Mouse (Mus musculus): Measurements from ENCODE around the gene Fgf12.

Fgf12 gene

DNA sequence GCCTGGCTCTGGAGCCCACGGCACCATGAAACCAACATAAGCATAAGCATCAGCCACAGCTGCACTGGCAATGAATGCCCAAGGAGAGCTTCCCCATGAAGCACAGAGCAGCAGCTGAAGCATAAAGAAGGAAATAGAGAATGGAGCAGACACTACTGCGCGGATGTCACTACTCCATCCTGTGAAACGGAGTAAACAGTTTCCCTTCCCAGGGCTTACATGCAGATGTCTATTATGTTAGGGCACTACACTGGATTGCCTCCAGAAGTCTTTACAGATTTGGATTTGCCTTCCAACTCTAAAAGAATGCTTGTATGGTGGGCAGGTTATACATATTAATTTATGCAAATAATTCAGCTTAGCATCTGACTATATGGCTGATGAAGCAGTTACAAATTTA lies 441.2 kb downstream of the Fgf12 start:
- no peak for DNase-seq (ENCODE audit: low spot score)

DNA sequence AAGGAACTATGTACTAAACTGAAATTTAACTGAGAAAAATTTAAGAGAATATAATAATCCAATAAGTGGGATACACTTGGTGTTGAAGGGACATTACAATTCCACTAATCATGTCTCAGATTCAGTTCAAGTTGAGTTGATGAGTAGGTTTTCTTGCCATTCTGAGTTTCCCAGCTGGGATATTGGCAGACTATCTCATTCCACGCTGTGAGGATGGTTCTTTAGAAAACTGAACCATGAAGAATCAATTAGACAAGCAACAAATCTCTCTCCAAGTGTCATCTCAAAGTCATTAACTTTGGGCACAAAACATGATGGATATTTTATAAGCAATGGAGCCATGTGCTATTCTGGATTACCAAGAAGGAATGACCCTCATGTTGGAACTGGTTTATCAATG lies 449.0 kb downstream of the Fgf12 start:
- DNase-seq (ENCODE audit: low spot score) = no peak

DNA sequence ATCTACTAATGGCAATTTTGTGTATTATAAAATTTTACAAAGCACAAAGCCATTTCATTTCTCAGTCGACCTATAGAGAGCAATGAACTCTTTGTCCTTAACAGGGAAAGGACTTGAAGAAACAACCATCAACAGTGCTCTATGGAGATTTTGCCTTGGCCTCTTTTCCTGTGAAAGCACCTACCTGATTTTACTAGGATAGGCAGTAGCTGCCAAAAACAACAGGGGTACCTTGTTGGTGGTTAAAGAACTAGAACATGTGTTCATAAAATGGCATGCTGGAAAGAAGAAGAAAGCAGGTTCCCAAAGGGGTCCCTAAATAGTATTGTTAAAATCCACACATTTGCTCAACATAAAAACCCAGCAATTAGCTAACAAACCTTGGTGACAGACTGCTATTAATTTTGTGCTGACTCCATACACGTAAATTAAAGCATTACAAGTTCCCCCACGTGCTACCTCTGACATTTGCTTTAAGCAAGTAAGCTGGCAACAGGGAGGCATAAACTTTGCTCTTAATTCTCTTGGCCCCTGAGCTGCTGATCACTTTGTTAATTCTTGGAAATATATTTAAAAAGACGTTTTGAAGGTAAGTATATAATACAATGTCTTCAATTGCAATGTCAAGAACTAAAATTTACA lies 463.1 kb downstream of the Fgf12 start:
- DNase-seq (ENCODE audit: low spot score) = no peak

DNA sequence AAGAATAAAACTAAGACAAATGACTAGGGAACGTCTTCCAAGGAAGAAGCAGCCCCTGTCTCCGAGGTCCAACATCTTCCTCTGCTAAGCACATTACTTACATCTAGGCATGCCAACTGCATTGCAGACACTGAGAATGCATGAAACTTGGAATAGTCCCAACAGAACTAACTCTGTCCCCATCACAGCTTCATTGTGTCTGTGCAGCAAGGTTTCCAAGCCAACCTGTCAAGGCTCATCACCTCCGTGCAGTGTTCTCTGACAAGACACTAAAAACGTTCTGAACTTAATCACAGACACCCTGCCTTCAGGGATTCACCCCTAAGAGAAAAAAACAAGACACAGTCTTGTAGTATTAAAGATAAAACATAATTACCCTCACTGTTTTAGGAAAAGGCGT lies 495.0 kb downstream of the Fgf12 start:
- no peak for DNase-seq (ENCODE audit: low spot score)

DNA sequence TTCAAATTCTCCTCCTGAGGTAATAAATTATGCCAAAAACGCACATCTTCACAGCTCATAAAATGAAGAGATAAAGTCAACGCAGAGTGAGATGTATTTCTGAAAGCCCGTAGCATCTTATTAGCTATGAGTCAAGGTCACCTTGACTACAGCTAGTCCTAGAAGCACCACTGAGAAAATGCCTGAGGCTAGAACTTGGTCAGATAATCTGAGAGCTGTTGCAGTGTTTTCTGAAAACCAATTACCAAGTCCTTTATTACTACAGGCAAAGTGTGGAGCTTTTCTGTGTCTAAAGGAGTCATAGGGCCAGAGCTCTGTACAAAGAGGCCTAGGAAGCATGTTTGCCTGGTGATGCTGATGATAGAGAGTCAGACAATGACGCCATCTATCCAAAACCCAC lies 498.6 kb downstream of the Fgf12 start:
- DNase-seq (ENCODE audit: low spot score) = no peak

DNA sequence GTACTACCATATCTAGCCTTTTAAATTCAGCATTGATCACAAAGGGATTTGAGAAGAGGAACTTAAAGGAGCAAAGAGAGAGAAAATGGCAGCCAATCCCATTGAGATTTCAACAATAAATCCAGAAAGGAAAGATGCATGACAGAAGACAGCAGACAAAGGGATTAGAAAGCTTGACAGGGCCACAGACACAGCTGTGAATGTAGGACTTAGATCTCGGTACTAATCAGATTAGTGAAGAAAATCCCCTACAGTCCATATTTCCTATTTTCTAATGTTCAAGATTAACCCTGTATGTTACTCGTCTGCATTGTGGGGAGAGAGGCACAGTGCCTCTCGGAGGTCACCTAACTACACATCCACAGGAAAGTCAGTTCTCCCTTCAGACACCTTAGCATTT lies 500.9 kb downstream of the Fgf12 start:
- no peak for DNase-seq (ENCODE audit: low spot score)

DNA sequence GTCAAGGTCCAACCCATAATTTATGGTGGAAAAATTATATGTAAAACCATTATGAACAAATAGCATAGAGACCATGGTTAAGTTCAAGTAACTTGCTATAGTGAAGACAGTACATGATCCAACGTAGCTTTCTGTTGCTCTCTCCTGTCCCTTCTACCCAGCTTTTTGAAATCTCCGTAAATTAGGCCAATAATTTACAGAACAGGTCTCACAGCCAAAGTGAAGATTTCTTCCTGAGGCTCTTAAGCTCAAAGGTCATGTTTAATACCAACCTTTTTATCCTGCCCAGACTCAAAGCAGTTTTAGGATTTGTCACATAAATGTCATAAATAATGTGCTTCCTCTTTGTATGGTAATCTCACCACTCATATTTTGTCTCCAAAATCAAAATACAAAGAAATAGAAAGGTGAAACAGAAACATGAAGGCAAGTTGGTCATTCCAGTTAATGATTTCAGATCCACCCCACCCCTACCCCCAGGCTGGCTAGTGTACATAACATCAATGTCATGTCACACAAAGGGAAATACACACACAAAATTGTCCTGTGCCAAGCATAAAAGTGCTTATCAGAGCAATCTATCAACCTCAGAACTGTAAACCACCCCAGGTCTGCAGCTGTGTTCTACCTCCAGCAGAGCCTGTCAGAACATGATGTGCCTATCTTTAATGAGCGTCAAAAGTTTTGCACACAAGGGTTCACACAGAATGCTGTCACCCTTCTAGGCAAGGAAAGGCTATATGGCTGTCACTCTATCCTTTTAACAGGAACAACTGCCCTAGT lies 509.8 kb downstream of the Fgf12 start:
- no peak for DNase-seq (ENCODE audit: low spot score)

DNA sequence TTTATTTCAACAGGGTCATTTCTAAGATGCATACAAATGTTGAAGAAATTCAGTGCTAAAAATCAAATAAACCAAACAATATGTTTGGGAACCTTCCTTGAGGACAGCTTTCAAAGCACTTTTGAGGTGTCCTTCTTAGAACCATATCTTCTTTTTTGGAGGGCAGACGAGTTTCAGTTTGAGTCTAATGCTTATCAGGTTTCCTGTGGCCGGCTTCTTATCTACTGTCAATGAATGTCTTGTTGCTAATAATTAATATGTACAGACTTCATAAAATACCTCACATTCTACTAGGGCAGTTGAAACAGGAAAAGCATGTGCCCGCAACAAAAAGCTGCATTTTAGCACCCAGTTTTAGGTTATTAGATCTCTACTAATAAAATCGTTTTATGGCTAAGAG lies 513.5 kb downstream of the Fgf12 start:
- no peak for DNase-seq (ENCODE audit: low spot score)

DNA sequence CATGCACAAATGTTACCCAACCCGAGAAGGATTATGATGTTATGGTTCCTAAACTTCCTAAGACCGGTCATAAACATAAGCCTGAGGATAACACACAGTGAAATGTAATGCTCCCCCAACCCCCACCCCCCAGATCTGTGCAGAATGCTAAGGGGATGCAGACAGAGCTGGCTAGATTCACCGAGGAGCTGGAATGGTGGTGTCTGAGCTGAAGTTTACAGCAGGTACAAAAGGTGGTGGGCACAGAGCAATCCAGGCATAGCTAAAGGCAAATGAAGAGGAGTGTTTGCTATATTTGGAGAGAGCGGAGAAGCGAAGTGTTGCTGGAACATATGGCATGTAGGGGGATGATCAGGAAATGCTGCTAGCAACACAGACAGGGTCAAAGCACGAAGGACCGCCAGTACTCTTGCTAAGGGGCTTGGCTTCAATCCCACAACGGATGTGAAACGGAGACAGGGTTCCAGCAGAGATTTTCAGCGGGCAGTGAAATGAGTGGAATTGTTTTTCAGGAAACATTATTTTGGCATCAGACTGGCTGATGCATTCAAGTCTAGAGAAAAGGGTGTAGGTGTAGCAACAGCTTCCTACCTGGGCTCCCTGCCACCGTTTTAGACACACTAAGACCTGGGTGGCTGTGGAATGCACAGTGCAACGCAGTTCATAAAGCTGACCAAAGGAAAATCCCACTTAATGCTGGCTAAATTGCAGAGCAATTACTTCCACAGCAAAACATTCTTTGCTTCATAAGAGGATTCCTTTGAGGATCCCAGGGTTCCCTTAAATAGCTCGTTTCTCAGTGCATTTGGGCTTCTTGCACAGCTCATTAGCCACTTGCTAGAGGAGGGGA lies 514.6 kb downstream of the Fgf12 start:
- DNase-seq (ENCODE audit: low spot score) = no peak

DNA sequence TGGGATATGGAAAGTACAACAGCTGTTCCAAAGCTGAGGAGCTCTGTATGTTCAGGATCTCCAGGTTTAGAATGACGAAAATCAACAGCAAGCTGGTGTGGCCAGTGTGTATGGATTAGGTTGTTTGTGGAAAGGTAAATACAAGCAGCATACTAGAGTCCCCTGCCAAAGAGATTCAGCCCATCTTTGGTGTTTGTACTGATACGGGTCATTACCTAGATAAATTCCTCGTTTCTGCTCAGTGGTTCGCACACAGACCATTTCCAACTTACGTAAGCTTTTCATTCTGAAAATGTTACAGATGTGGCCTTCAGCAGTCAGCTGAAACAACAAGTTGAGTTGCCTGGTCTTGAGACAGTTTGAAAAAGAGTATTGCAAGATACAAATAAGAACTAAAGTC lies 536.9 kb downstream of the Fgf12 start:
- DNase-seq (ENCODE audit: low spot score) = no peak

DNA sequence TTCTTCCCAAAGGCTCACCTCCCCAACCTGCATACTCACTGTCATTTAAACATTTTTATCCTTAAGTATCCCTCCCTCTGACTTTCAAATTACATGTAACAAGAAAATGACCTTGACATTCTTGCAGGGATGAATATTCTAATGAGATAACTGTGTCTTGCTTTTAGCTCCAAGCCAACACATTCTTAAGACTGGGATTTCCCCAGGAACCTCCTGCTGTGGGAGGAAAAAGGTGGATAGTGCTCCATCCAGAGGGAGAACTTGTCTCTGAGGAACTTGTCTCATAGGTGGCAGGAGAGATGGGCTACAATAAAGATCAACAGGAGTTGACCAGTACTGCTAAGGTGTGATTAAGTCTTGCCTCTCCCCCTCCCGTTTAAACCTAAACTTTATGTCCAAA lies 540.5 kb downstream of the Fgf12 start:
- DNase-seq (ENCODE audit: low spot score) = no peak

DNA sequence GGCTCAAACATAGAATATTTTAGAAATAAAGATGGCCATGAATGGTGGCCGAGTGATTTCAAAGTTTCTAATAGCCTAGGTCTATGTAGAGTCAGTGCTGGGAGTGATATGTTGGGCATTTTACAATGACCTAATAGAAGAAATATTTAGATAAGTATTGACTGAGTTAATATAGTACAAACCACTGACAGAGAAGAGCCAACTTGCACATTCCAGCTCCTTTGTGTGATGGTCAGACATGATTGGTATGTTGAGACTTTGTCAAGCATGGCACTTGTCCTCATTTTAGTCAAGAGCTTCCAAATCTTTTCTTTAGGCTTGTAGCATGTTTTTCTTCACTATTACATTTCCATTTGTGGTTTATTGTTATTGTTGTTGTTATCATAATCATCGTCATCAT lies 596.4 kb downstream of the Fgf12 start:
- no peak for DNase-seq (ENCODE audit: low spot score)

DNA sequence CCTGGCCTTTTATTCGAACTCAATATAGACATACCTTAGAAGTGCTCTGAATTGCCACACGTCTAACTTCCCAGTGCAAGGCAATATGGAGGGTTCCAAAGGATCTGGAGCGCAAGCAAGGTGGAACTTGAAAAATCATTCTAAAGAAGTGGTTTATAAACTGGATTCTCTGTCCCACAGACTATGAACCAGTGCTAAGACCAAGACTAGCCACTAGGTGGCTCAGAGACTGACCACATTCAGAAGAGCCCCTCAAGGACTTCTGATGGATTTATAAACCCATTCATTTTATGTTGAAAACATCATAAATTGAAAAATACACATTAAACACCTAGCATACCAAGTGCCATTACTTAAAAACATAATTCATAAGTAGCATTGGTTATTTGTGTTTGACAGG lies 611.9 kb downstream of the Fgf12 start:
- no peak for DNase-seq (ENCODE audit: low spot score)

DNA sequence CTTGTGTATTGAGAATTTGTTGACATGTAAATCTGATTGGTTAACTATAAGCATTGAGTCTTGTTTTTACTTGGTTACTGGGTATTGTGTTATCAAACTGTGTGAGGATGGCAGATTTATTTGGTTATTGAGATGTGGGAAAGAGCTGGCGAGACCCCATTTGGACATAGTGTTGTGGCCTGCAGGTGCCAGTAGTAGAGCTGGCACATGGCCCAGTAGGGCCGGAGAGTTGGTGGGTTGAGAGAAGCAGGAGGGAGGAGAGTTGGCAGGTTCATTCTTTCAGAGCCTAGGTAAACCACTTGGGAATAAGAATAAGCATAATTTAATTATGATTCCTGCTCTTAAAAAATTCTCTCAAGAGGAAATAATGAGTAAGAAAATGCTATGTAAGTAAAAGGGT lies 625.9 kb downstream of the Fgf12 start:
- no peak for DNase-seq (ENCODE audit: low spot score)

Data from urinary bladder, postnatal 10 days (tissue).